Mouse (Mus musculus) layer of hippocampus, adult 2 months (tissue): Measurements from ENCODE around the gene Vmn1r56. TPM values are rescaled to one million over a fixed set of nuclear protein-coding genes. Genes with fewer than 3 reads are reported as not detected.
"Not testable (repeated sequence)": the region's sequence is repeated elsewhere in the genome, so short reads cannot be mapped to it uniquely, and the experiment has no call there.

Source experiments
- DNase-seq, 2 experiments: peaks; one replicate each; pipeline ENCODE4 v3.0.0; 2022; ENCODE audit warnings: low spot score in 2 of 2
- H3K27ac ChIP-seq: fragments of 200-600 bp; 2 replicates; pipeline ENCODE4 v1.8.1; 2022
- H3K4me3 ChIP-seq: fragments of 200-600 bp; 2 replicates; pipeline ENCODE4 v1.8.1; 2022; ENCODE audit warnings: mild to moderate bottlenecking
- long read RNA-seq, 2 experiments: library from polyadenylated mRNA; stranded (forward); transcript quantifications; one replicate each; pipeline ENCODE4 v2.0.0; 2021; ENCODE audit warnings: borderline mapping rate in 2 of 2
- total RNA-seq, 2 experiments: library from RNA; stranded (reverse); gene quantifications; 2 replicates each; pipeline ENCODE4 v1.2.3; 2021

The Vmn1r56 gene
- total RNA-seq: not detected
- long read RNA-seq, experiment 1: 0 reads
- long read RNA-seq, experiment 2: 0 reads

- DNase-seq, H3K27ac ChIP-seq: not testable (repeated sequence)
Observed at GRCm38 (mm10) chr7:5196647-5197046, at the start of gene Vmn1r56. Vmn1r56 (minus strand) TSS chr7:5196747.

GRCm38 (mm10) chr7:5218193-5218592 is 21.6 kb upstream of the Vmn1r56 start, which contains the start of gene Vmn1r57:
Vmn1r57 (plus strand) TSS chr7:5218493.
- not testable (repeated sequence) for H3K27ac ChIP-seq, H3K4me3 ChIP-seq, DNase-seq

More at GRCm38 (mm10) chr7:5196647-5197046, at the start of gene Vmn1r56:
- not testable (repeated sequence) for H3K4me3 ChIP-seq

GRCm38 (mm10) chr7:5149570-5149969 is 47.0 kb downstream of the Vmn1r56 start, which contains the start of gene Vmn1r55:
Vmn1r55 (minus strand) TSS chr7:5149670.
- not testable (repeated sequence) for DNase-seq, H3K4me3 ChIP-seq, H3K27ac ChIP-seq

Other genes with a start within 250 kb of the Vmn1r56 start
- gene Sbk2, start 232.3 kb downstream of the Vmn1r56 start, total RNA-seq: under 1 TPM in 1 of 2 experiments, not detected in 1; 0.31 TPM
- 1 to 10 TPM in 1 of 2 experiments, under 1 TPM in 1; 0.71 to 1.0 TPM for gene Sbk3, start 225.6 kb downstream of the Vmn1r56 start, total RNA-seq
- gene Zfp579, start 200.6 kb downstream of the Vmn1r56 start, total RNA-seq: 10 to 100 TPM; 29.7 to 35.6 TPM
- 1 to 10 TPM; 7.0 to 8.1 TPM for gene Zfp524, start 182.3 kb downstream of the Vmn1r56 start, total RNA-seq
- 10 to 100 TPM; 25.8 TPM for gene Fiz1, start 182.1 kb downstream of the Vmn1r56 start, total RNA-seq
- not detected for gene Gm44973, start 181.3 kb downstream of the Vmn1r56 start, total RNA-seq
- 10 to 100 TPM; 38.6 to 41.8 TPM for gene Zfp865, start 176.4 kb downstream of the Vmn1r56 start, total RNA-seq
- gene Ccdc106, start 176.2 kb downstream of the Vmn1r56 start, total RNA-seq: 10 to 100 TPM; 57.8 to 61.1 TPM
- not detected for gene 4632433K11Rik, start 162.6 kb downstream of the Vmn1r56 start, total RNA-seq
- 1 to 10 TPM; 7.3 to 7.8 TPM for gene Zfp784, start 158.3 kb downstream of the Vmn1r56 start, total RNA-seq
- gene Zfp580, start 145.2 kb downstream of the Vmn1r56 start, total RNA-seq: 10 to 100 TPM; 34.1 to 35.7 TPM
- 100 to 1,000 TPM; 185 to 192 TPM for gene U2af2, start 134.6 kb downstream of the Vmn1r56 start, total RNA-seq
- 100 to 1,000 TPM; 540 to 559 TPM for gene Epn1, start 116.5 kb downstream of the Vmn1r56 start, total RNA-seq
- not detected for gene Rfpl4, start 79.8 kb downstream of the Vmn1r56 start, total RNA-seq
- under 1 TPM in 1 of 2 experiments, not detected in 1; 0.59 TPM for gene Rasl2-9, start 70.8 kb downstream of the Vmn1r56 start, total RNA-seq
- not detected for gene Vmn1r55, start 47.1 kb downstream of the Vmn1r56 start, total RNA-seq
- not detected for gene Vmn1r57, start 21.7 kb upstream of the Vmn1r56 start, total RNA-seq
- gene Gm5065, start 153.8 kb upstream of the Vmn1r56 start, total RNA-seq: not detected
- gene Nlrp2, start 154.3 kb upstream of the Vmn1r56 start, total RNA-seq: not detected
- not detected for gene Vmn1r58, start 216.6 kb upstream of the Vmn1r56 start, total RNA-seq